Mouse (Mus musculus) fibroblast of lung, adult 2 months (primary cell): ENCODE measurements around the gene Dram1.
A peak's percentile ranks its signal among the peaks of the same experiment; 100 is the strongest.

Experiments used
- DNase-seq: peaks from one replicate; pipeline ENCODE4 v3.0.0-alpha.2; 2011; ENCODE audit warnings: low read depth

Dram1 gene

GRCm38 (mm10) chr10:88349800-88350199 lies 29.1 kb downstream of the Dram1 start:
- DNase-seq, result no peak

DNA sequence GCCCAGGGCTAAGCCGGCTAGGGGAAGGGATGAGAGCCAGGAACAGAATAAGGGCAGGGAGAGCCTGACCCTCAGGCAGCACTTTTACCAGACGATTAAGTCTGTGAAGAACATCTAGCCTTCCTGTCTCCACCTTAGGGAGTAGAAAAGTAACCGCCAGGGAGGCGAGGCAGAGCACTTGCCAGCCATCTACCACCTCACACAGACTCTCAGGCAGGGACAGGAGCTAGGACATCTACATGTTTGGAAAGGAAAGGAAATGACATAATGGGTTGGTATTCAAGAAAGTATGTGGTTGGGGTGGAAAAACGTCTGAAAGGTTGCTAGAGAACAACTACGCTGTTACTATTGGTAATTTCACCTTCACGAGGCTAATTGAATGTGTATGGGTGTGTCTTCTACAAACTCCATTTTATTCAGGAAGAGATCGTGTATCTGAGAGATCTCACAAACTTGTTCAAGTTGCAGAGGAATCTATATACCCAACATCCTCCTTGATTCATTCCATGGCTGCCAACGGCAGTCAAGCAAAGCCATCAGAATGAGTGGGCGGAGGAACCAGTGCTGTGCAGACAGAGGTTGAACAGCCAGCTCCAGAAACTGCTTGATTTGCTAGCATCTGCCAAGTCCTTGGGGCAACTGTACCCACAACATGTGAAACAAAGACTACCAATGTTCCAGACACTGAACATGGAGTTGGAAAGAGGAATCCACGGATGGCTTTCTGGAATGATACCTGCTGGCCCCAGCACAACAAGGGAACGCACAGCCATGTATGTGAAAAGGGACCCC lies 32.2 kb downstream of the Dram1 start:
- DNase-seq, result peak; percentile 30

- DNase-seq, result no peak
Measured at GRCm38 (mm10) chr10:88345899-88346401, 32.9 kb downstream of the Dram1 start.

GRCm38 (mm10) chr10:88341368-88341767 lies 37.5 kb downstream of the Dram1 start:
- DNase-seq, result no peak

GRCm38 (mm10) chr10:88340660-88341059 lies 38.2 kb downstream of the Dram1 start:
- no peak for DNase-seq

- no peak for DNase-seq
Measured at GRCm38 (mm10) chr10:88330695-88331094, 48.2 kb downstream of the Dram1 start.

DNA sequence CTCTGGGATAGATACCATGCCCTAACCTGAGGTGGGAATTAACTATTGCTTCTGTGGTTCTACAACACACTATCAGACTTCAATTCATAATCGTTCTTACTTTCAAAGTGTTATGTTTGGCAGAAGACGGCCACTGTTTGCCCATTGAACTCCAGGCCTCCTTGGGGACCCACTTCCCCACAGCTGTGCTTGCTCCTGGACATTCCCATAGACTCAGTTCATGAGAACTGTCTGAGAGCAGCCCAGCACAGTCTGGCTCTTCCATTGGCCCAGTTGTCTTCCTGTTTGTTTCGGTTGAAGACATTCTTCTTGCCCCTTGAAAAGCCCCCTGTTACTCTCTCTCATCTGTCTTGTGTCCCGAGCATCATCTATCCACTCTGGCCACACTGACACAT lies 50.8 kb downstream of the Dram1 start:
- DNase-seq, result no peak

DNA sequence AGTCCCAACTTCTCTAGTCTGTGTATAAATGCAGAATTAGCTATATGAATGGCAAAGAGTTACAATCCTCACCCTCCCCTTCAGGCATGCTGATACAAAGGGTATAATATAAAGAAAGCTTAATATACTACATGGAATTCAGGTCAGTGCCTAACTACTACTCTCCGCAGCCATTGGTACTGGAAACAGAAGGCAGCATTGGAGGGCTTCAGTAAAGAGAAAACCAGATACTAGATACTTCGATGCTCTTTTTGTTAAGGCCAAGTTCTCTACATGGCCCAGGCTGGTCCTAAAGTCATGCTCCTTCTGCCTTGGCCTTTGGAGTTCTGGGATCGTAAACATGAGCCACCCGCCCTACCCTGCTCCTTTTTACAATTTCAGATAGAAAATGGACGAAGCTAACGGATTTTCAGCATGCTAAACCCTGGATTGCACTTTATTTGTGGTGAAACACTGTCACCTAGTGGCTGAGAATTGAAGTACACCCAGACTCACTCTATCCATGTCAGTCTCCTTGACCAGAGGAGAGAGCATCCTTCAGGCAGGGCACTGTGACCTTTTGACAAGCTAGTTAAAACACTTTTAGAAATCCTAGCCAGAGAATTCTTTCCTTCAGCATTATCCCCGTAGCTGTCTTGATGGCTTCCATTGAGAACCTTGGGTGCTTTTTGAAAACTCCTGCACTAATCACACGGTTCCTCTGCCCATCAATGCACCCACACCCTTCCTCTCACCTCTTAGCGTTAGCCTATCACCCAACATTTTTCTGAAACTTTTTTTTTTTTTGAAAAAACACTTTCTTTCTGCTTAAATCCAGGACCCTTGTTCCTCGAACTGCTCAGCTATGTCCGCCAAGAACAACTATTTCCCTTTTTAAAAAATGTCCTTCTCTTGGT lies 51.5 kb downstream of the Dram1 start:
- DNase-seq, result no peak

DNA sequence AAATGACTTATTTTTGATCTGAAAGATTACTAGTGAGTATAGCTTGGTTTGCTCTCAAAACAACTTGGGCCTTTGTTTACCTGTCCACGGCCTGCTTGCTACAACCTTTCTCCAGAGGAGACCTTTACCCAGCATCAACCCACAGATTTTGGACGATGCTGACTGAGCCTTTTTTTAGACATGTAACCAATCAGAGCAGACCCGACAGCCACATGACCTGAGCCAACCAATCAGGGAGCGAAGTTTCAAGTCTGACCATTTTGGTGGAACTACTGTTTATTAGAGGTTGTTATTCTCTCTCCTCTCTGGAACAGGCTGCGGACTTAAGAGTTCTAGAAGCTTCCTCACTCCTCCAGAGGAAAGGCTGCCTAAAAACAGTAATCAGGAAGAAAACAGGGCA lies 57.1 kb downstream of the Dram1 start:
- no peak for DNase-seq

- peak; percentile 65 for DNase-seq
Measured at GRCm38 (mm10) chr10:88320714-88321416, 58.0 kb downstream of the Dram1 start.

- no peak for DNase-seq
Measured at GRCm38 (mm10) chr10:88318179-88318578, 60.7 kb downstream of the Dram1 start.

DNA sequence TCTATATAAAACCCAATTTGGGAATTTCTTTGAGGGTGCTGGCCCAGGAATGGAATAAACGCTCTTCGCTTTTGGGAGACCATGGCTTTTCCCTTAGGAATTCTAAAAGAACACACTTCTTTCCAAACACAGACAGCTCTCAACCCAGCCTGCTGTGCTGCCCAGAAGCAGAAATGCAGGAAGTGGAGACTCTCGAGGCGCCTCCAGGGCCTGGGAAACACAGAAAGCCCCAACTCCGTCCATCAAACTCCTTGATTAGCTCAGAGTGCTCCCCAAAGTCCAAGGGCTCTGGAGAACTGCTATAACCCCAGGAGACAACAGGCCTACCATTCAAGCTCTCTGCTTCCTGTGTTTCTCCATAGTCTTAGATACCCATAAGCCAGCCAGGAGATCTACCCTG lies 61.7 kb downstream of the Dram1 start:
- no peak for DNase-seq

DNA sequence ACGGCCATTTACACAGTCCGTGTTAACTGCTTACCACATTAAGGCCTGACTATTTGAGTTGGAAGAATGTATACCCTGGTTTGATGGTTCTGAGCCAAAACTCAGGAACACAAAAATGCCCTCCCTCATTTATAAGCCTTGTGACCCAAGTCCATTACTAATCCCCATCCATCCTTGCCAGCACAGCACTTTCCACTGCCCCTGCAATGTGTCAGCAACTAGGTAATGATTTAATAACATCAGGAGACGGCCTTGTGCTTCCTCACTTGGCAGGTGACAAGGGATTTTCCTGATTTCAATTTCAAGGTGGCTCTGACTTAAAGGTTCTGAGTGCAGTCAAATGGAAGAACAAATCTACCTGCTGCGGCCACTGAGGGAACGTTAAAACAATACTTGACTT lies 64.0 kb downstream of the Dram1 start:
- no peak for DNase-seq

DNA sequence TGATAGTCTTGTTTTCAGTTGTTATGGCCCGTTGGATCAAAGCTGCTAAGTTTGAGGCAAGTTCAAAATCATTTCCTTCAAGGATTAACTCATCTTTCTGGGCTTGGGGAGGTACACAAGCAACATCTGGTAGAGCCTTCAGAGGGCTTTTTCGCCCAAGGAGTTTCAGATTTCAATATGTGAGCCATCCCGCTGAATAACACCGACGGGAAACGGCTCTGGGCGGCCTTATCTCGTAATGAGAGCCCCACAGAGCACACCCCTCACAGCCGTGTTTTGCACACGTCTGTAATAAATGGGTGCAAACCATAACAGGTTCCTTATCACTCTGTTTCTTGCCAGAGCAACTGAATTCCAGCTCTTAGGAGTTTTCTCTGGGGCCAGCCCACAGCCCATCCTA lies 69.0 kb downstream of the Dram1 start:
- no peak for DNase-seq

- DNase-seq, result no peak
Measured at GRCm38 (mm10) chr10:88306235-88306634, 72.6 kb downstream of the Dram1 start.

- peak; percentile 70 for DNase-seq
Measured at GRCm38 (mm10) chr10:88304302-88304701, 74.6 kb downstream of the Dram1 start.

GRCm38 (mm10) chr10:88303079-88303478 lies 75.8 kb downstream of the Dram1 start:
- DNase-seq, result no peak

GRCm38 (mm10) chr10:88301802-88302470 lies 76.9 kb downstream of the Dram1 start:
- DNase-seq, result no peak

GRCm38 (mm10) chr10:88296991-88297390 lies 81.9 kb downstream of the Dram1 start:
- DNase-seq, result no peak

DNA sequence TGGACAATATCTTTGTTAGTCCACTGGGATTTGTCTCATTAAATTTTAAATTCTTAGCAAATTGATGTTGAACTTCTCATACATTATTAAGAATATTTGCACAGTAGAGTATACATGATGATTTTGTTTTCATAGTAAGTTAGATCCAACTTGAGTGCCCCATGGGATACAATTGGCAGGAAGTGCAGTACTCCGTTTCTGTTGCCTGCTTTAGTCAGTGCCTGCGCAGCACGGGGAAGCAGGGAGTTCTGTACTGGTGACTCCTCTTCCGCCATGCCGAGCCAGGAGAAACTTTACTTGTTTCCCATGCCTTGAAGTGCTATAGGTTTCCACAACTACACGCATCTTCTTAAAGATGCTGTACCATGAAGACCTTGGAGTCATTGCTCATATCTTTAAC lies 83.8 kb downstream of the Dram1 start:
- DNase-seq, result no peak

DNA sequence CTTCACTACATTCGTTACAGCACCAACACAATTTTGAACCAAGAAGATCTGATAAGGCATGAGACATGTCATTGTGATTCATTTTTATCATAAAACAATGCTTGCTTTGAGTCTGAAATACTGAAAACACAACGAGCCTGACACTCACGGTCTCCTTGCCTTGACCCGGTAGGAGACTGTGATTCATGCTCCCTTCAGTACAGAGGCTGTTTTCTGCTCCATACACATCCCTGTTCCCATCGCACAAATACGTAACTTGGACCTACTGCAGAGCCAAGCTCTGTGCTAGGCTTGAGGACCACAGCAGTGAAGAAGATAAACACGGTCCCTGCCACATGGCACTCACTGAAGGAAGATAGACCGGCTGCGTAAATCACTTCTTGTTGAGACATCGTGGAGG lies 90.8 kb downstream of the Dram1 start:
- DNase-seq, result no peak

- DNase-seq, result no peak
Measured at GRCm38 (mm10) chr10:88287261-88287660, 91.6 kb downstream of the Dram1 start.
